Mouse (Mus musculus) splenic B cell, adult 2 months (primary cell): ENCODE data around the gene Crabp2.
"Not testable (repeated sequence)": the region's sequence is repeated elsewhere in the genome, so short reads cannot be mapped to it uniquely, and the experiment has no call there.

Experiments used
- DNase-seq: peaks from one replicate; pipeline ENCODE4 v3.0.0-alpha.2; 2011; ENCODE audit warnings: low read depth, low spot score
- H3K27me3 ChIP-seq: 2 replicates; pipeline ENCODE4 v1.6.1; 2012; ENCODE audit warnings: mild to moderate bottlenecking, low read length, moderate library complexity, mixed read lengths; ENCODE audit not compliant: control insufficient read depth, poor library complexity, insufficient read depth, severe bottlenecking
- H3K36me3 ChIP-seq: 2 replicates; pipeline ENCODE4 v1.6.1; 2012; ENCODE audit warnings: mild to moderate bottlenecking, low read length, moderate library complexity, mixed read lengths; ENCODE audit not compliant: control insufficient read depth, poor library complexity, insufficient read depth, severe bottlenecking

Gene Crabp2

GRCm38 (mm10) chr3:87948378-87949265 is at the start of gene Crabp2:
Gene Crabp2 (plus strand): TSS chr3:87948666.
- H3K27me3 ChIP-seq: no peaks in the 10 kb centered on the region; the same call in 1 of the 2 replicates
- peak; percentile 34 for DNase-seq

GRCm38 (mm10) chr3:87899266-87899665 is 49.2 kb upstream of the Crabp2 start:
- Histone ChIP-seq H3K27me3 (no peaks in the 10 kb centered on the region), H3K36me3 (no peaks in the 10 kb centered on the region)
- no peak for DNase-seq

More at GRCm38 (mm10) chr3:87948378-87949265, at the start of gene Crabp2:
- no peaks in the 10 kb centered on the region for H3K36me3 ChIP-seq

- Histone ChIP-seq H3K36me3 (no peaks in the 10 kb centered on the region), H3K27me3 (no peaks in the 10 kb centered on the region)
- no peak for DNase-seq
These were observed 48.7 kb upstream of the Crabp2 start for GRCm38 (mm10) chr3:87899776-87900175.

- peak; percentile 23 for DNase-seq
- H3K36me3 ChIP-seq: no peaks in the 10 kb centered on the region
These were observed 47.3 kb upstream of the Crabp2 start for GRCm38 (mm10) chr3:87901036-87901624.

GRCm38 (mm10) chr3:87901959-87902358 is 46.5 kb upstream of the Crabp2 start:
- H3K36me3 ChIP-seq, DNase-seq, H3K27me3 ChIP-seq: not testable (repeated sequence)

More at GRCm38 (mm10) chr3:87901036-87901624, 47.3 kb upstream of the Crabp2 start:
- no peaks in the 10 kb centered on the region for H3K27me3 ChIP-seq

GRCm38 (mm10) chr3:87903821-87904220 is 44.6 kb upstream of the Crabp2 start:
- Histone ChIP-seq H3K36me3 (no peaks in the 10 kb centered on the region), H3K27me3 (no peaks in the 10 kb centered on the region)
- DNase-seq: no peak

GRCm38 (mm10) chr3:87905880-87906485 is 42.5 kb upstream of the Crabp2 start, which contains the start of gene Hdgf:
Gene Hdgf (plus strand): TSS chr3:87906321.
- Histone ChIP-seq H3K27me3 (no peaks in the 10 kb centered on the region), H3K36me3 (no peaks in the 10 kb centered on the region)
- DNase-seq: peak; percentile 95

- DNase-seq: peak; percentile 41
- Histone ChIP-seq H3K36me3 (no peaks in the 10 kb centered on the region), H3K27me3 (no peaks in the 10 kb centered on the region)
These were observed 41.9 kb upstream of the Crabp2 start for GRCm38 (mm10) chr3:87906601-87906980.

GRCm38 (mm10) chr3:87906981-87907857 is 41.2 kb upstream of the Crabp2 start:
- Histone ChIP-seq H3K36me3 (no peaks in the 10 kb centered on the region), H3K27me3 (no peaks in the 10 kb centered on the region)
- DNase-seq: peak; percentile 23

GRCm38 (mm10) chr3:87907906-87908305 is 40.6 kb upstream of the Crabp2 start:
- Histone ChIP-seq H3K36me3 (no peaks in the 10 kb centered on the region), H3K27me3 (no peaks in the 10 kb centered on the region)
- DNase-seq: no peak

- no peaks in the 10 kb centered on the region for H3K27me3 ChIP-seq
- H3K36me3 ChIP-seq: peaks cover 11% of the 10 kb centered on the region
- DNase-seq: no peak
These were observed 39.1 kb upstream of the Crabp2 start for GRCm38 (mm10) chr3:87909381-87909780.

- DNase-seq: no peak
- Histone ChIP-seq H3K36me3 (peaks cover 13% of the 10 kb centered on the region), H3K27me3 (no peaks in the 10 kb centered on the region)
These were observed 38.6 kb upstream of the Crabp2 start for GRCm38 (mm10) chr3:87909874-87910273.

GRCm38 (mm10) chr3:87910573-87911141 is 37.8 kb upstream of the Crabp2 start:
- no peaks in the 10 kb centered on the region for H3K27me3 ChIP-seq
- DNase-seq: peak; percentile 50

GRCm38 (mm10) chr3:87913491-87913890 is 35.0 kb upstream of the Crabp2 start:
- H3K36me3 ChIP-seq: peaks cover 20% of the 10 kb centered on the region
- no peak for DNase-seq
- no peaks in the 10 kb centered on the region for H3K27me3 ChIP-seq

More at GRCm38 (mm10) chr3:87910573-87911141, 37.8 kb upstream of the Crabp2 start:
- H3K36me3 ChIP-seq: peaks cover 17% of the 10 kb centered on the region
